Mouse (Mus musculus): ENCODE measurements around the gene Sfi1. TPM values are rescaled to one million over a fixed set of nuclear protein-coding genes. Genes with fewer than 3 reads are reported as not detected.
A peak's percentile ranks its signal among the peaks of the same experiment; 100 is the strongest.

Sfi1 gene
- total and polyA plus RNA-seq, 3 experiments = 49.8 to 180 (median 83.6) TPM

GRCm38 (mm10) chr11:3227113-3227512, 33.9 kb upstream of the Sfi1 start:
- Histone ChIP-seq H3K9ac (ENCODE audit: control insufficient read depth, low read depth, low read length, poor library complexity, severe bottlenecking) (no peak overlapping the region), H3K9me3 (replicated peaks; ENCODE audit: insufficient read depth, low read length) (no peaks in the 10 kb centered on the region), H3K4me3 (ENCODE audit: control insufficient read depth in 1 of 2, insufficient read depth in 1 of 2, low read depth in 2 of 2, low read length in 2 of 2) (no peak overlapping the region), H3K79me2 (ENCODE audit: control insufficient read depth, insufficient read depth, low read length, poor library complexity) (no peaks in the 10 kb centered on the region), H3K27ac (ENCODE audit: control insufficient read depth, low read depth, low read length) (no peak overlapping the region), H3K36me3 (ENCODE audit: control insufficient read depth in 1 of 2, insufficient read depth in 2 of 2, low read length in 2 of 2) (peaks cover 0 to 74% of the 10 kb centered on the region in 2 experiments; a peak in 2 of 4 replicates), H3K27me3 (ENCODE audit: control insufficient read depth in 1 of 2, insufficient read depth in 2 of 2, low read length in 2 of 2) (no peaks in the 10 kb centered on the region), H3K4me1 (ENCODE audit: control insufficient read depth in 1 of 2, insufficient read depth in 2 of 2, low read length in 2 of 2) (no peaks in the 10 kb centered on the region)
- no peak for TF ChIP-seq ETS1 (IDR thresholded peaks at IDR 0.05; ENCODE audit: low read depth, low read length)
- TF ChIP-seq JUND (IDR thresholded peaks at IDR 0.05; ENCODE audit: low read depth, low read length) = no peak
- no peak for TF ChIP-seq POLR2A (IDR thresholded peaks at IDR 0.05; ENCODE audit: control insufficient read depth in 1 of 2, insufficient read depth in 1 of 2, low read depth in 1 of 2, low read length in 2 of 2, poor library complexity in 1 of 2)
- TF ChIP-seq RCOR1 (IDR thresholded peaks at IDR 0.05; ENCODE audit: low read depth, low read length) = no peak
- no peak for TF ChIP-seq USF2 (IDR thresholded peaks at IDR 0.05; ENCODE audit: borderline replicate concordance in 1 of 2, insufficient read depth in 1 of 2, low read depth in 1 of 2, low read length in 2 of 2)
- no peak for TF ChIP-seq CTCF (IDR thresholded peaks at IDR 0.05 in 2 of 3, conservative IDR thresholded peaks at IDR 0.05 in 1 of 3; ENCODE audit: control insufficient read depth in 1 of 3, insufficient read depth in 1 of 3, low read depth in 2 of 3, low read length in 3 of 3, poor library complexity in 1 of 3, severe bottlenecking in 1 of 3)
- no peak for TF ChIP-seq USF1 (IDR thresholded peaks at IDR 0.05; ENCODE audit: low read depth, low read length)
- no peak for TF ChIP-seq TAL1 (IDR thresholded peaks at IDR 0.05; ENCODE audit: low read length)
- no peak for TF ChIP-seq NELFE (IDR thresholded peaks at IDR 0.05; ENCODE audit: low read depth, low read length)
- TF ChIP-seq ZC3H11A (IDR thresholded peaks at IDR 0.05; ENCODE audit: low read depth, low read length) = no peak
- TF ChIP-seq SMC3 (IDR thresholded peaks at IDR 0.05; ENCODE audit: low read depth, low read length) = no peak
- no peak for TF ChIP-seq BHLHE40 (IDR thresholded peaks at IDR 0.05; ENCODE audit: borderline replicate concordance, low read depth, low read length)
- DNase-seq (ENCODE audit: low read depth, low spot score) = no peak

- H3K27me3 ChIP-seq (ENCODE audit: control insufficient read depth in 1 of 2, insufficient read depth in 2 of 2, low read length in 2 of 2) = no peaks in the 10 kb centered on the region
- no peak overlapping the region for H3K4me3 ChIP-seq (ENCODE audit: control insufficient read depth in 1 of 2, insufficient read depth in 1 of 2, low read depth in 2 of 2, low read length in 2 of 2)
These were observed 29.8 kb upstream of the Sfi1 start for GRCm38 (mm10) chr11:3223105-3223504.

More at GRCm38 (mm10) chr11:3223105-3223504, 29.8 kb upstream of the Sfi1 start:
- H3K9me3 ChIP-seq (replicated peaks; ENCODE audit: insufficient read depth, low read length) = no peaks in the 10 kb centered on the region
- no peak overlapping the region for H3K9ac ChIP-seq (ENCODE audit: control insufficient read depth, low read depth, low read length, poor library complexity, severe bottlenecking)
- H3K79me2 ChIP-seq (ENCODE audit: control insufficient read depth, insufficient read depth, low read length, poor library complexity) = no peaks in the 10 kb centered on the region
- no peak for DNase-seq (ENCODE audit: low read depth, low spot score)
- TF ChIP-seq CTCF (IDR thresholded peaks at IDR 0.05 in 2 of 3, conservative IDR thresholded peaks at IDR 0.05 in 1 of 3; ENCODE audit: control insufficient read depth in 1 of 3, insufficient read depth in 1 of 3, low read depth in 2 of 3, low read length in 3 of 3, poor library complexity in 1 of 3, severe bottlenecking in 1 of 3) (peak in 1 of 3 experiments; percentile 60; a peak in 2 of 6 replicates), MYC (IDR thresholded peaks at IDR 0.05; ENCODE audit: low read depth, low read length) (no peak), SMC3 (IDR thresholded peaks at IDR 0.05; ENCODE audit: low read depth, low read length) (peak; percentile 18; the same call in 1 of the 2 replicates), E2F4 (IDR thresholded peaks at IDR 0.05; ENCODE audit: borderline replicate concordance, low read depth, low read length) (no peak), ZNF384 (IDR thresholded peaks at IDR 0.05; ENCODE audit: low read depth, low read length) (peak; percentile 66), BHLHE40 (IDR thresholded peaks at IDR 0.05; ENCODE audit: borderline replicate concordance, low read depth, low read length) (no peak), ZKSCAN1 (IDR thresholded peaks at IDR 0.05; ENCODE audit: low read depth, low read length) (no peak), NELFE (IDR thresholded peaks at IDR 0.05; ENCODE audit: low read depth, low read length) (no peak), MEF2A (IDR thresholded peaks at IDR 0.05; ENCODE audit: extremely low read depth, insufficient replicate concordance, low read depth, low read length, poor library complexity, severe bottlenecking) (no peak), SIN3A (IDR thresholded peaks at IDR 0.05; ENCODE audit: low read length) (no peak), MYB (IDR thresholded peaks at IDR 0.05; ENCODE audit: low read depth, low read length) (no peak), HCFC1 (IDR thresholded peaks at IDR 0.05; ENCODE audit: low read depth, low read length) (no peak), ZMIZ1 (IDR thresholded peaks at IDR 0.05; ENCODE audit: low read depth, low read length) (no peak), GABPA (IDR thresholded peaks at IDR 0.05; ENCODE audit: low read depth, low read length) (no peak), RCOR1 (IDR thresholded peaks at IDR 0.05; ENCODE audit: low read depth, low read length) (no peak), MAFK (IDR thresholded peaks at IDR 0.05; ENCODE audit: borderline replicate concordance, low read depth, low read length) (no peak)
- peaks cover 0 to 77% of the 10 kb centered on the region in 2 experiments; a peak in 2 of 4 replicates for H3K36me3 ChIP-seq (ENCODE audit: control insufficient read depth in 1 of 2, insufficient read depth in 2 of 2, low read length in 2 of 2)
- no peak overlapping the region for H3K27ac ChIP-seq (ENCODE audit: control insufficient read depth, low read depth, low read length)
- no peaks in the 10 kb centered on the region for H3K4me1 ChIP-seq (ENCODE audit: control insufficient read depth in 1 of 2, insufficient read depth in 2 of 2, low read length in 2 of 2)
